Mouse (Mus musculus) brain, adult 10 weeks (tissue): Measurements from ENCODE around the gene Csde1. TPM values are rescaled to one million over a fixed set of nuclear protein-coding genes. Genes with fewer than 3 reads are reported as not detected.

Source experiments
- polyA plus RNA-seq: library from polyadenylated mRNA; stranded (reverse); fragments of 350-450 nt; fragmentation: Illumina TruSeq; extraction: RNeasy Lipid Tissue Mini Kit (QIAGEN cat#74804); gene quantifications from one replicate; pipeline ENCODE4 v1.2.3, GENCODE M21; 2015; ENCODE audit warnings: low read depth, low replicate concordance

The Csde1 gene
- polyA plus RNA-seq = 145 TPM

GRCm38 (mm10) chr3:103020249-103020942 lies at the start of gene Csde1:
Csde1 (plus strand) TSS chr3:103020426.

GRCm38 (mm10) chr3:102995605-102996321 lies 24.5 kb upstream of the Csde1 start, which contains the start of gene Sike1:
Sike1 (plus strand) TSS chr3:102995708.

GRCm38 (mm10) chr3:103058207-103059157 lies 38.3 kb downstream of the Csde1 start, which contains the start of gene Nras:
Nras (plus strand) TSS chr3:103058285.

DNA sequence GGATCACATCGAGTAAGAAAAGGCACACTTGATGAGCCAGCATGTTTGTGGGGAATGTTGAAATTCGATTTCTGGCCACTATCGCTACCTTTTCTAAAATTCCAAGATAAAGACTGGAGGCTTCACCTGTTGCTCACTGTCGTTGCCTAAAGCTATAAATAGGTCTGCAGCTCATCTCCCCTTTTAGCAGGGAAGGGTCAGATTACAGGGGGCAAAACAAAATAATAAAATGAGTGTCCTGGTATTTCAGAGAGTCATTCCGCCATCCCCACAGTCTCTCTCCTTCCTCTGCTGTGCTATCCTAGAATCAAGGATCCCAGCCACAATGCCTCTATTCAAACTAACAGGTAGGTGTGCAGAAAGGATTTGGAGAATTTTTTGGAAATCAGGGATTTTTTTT lies 53.5 kb downstream of the Csde1 start, which contains the start of gene Ampd1:
Ampd1 (plus strand) TSS at position 244 of the 400 bp plus-strand sequence.

GRCm38 (mm10) chr3:103102454-103103390 lies 82.5 kb downstream of the Csde1 start, which contains the start of gene Dennd2c:
Dennd2c (plus strand) TSS chr3:103102604.

Other genes starting within 250 kb of the Csde1 start
- not detected for gene Tshb, start 237.7 kb upstream of the Csde1 start, polyA plus RNA-seq
- gene Sycp1, start 84.3 kb upstream of the Csde1 start, polyA plus RNA-seq = not detected
- gene Nr1h5, start 56.3 kb upstream of the Csde1 start, polyA plus RNA-seq = not detected
- 25.5 TPM for gene Sike1, start 24.7 kb upstream of the Csde1 start, polyA plus RNA-seq
- 28.6 TPM for gene Nras, start 37.9 kb downstream of the Csde1 start, polyA plus RNA-seq
- not detected for gene Ampd1, start 53.6 kb downstream of the Csde1 start, polyA plus RNA-seq
- gene Dennd2c, start 82.2 kb downstream of the Csde1 start, polyA plus RNA-seq = 0.40 TPM
- 101 TPM for gene Bcas2, start 151.2 kb downstream of the Csde1 start, polyA plus RNA-seq